Comparison of ENCODE assay signal across 21 mouse cellular contexts in genomic region chr5:124203251-124203650, GRCm38 (mm10). TPM values are rescaled to one million over a fixed set of nuclear protein-coding genes. Genes with fewer than 3 reads are reported as not detected.
DNase-seq lines count a peak whose midpoint lies in the region; ATAC-seq lines count a peak whose summit lies in the region.
"Had no signal": no experiment of that assay in that cellular context is flagged by ENCODE, and none has a peak within 500 bp of the region (broad histone marks: within the 10 kb centered on the region; RNA-seq: fewer than 3 reads in every experiment).

No protein-coding gene starts in this region.

- no peaks in the 10 kb centered on the region for H3K27me3 ChIP-seq in embryonic facial prominence, embryonic 15.5 days
- H3K27me3 ChIP-seq in embryonic facial prominence, embryonic 10.5 days (replicated peaks; ENCODE audit: low read depth, poor library complexity, severe bottlenecking), result no peaks in the 10 kb centered on the region
- H3K27me3 ChIP-seq in heart, embryonic 15.5 days, result no peaks in the 10 kb centered on the region
- no peaks in the 10 kb centered on the region for H3K27me3 ChIP-seq in kidney, embryonic 16.5 days (ENCODE audit: insufficient read depth, low read length)
- no peaks in the 10 kb centered on the region for H3K27me3 ChIP-seq in liver, embryonic 11.5 days (replicated peaks; ENCODE audit: control insufficient read depth, insufficient read depth, low read length)
- H3K27me3 ChIP-seq: forebrain, embryonic 12.5 days; hindbrain, embryonic 12.5 days; midbrain, embryonic 12.5 days had no signal

- peak overlapping the region; percentile 39; the same call in 1 of the 2 replicates for H3K27ac ChIP-seq in embryonic facial prominence, embryonic 15.5 days (replicated peaks)
- no peak overlapping the region for H3K27ac ChIP-seq in embryonic facial prominence, embryonic 10.5 days (replicated peaks)
- peak overlapping the region; percentile 59 for H3K27ac ChIP-seq in heart, embryonic 15.5 days
- peak overlapping the region; percentile 72 for H3K27ac ChIP-seq in kidney, embryonic 16.5 days (ENCODE audit: low read length)
- H3K27ac ChIP-seq in liver, embryonic 11.5 days (ENCODE audit: low read depth, low read length), result no peak overlapping the region
- H3K27ac ChIP-seq: forebrain, embryonic 12.5 days; hindbrain, embryonic 12.5 days; layer of hippocampus, adult 2 months; liver, embryonic 14.5 days; macrophage; midbrain, embryonic 12.5 days; stomach, postnatal 0 days had no signal

- intact Hi-C loops in heart, postnatal 14 days (cut with DNase I), result no loop called here

- no peaks in the 10 kb centered on the region for H3K36me3 ChIP-seq in embryonic facial prominence, embryonic 15.5 days
- no peaks in the 10 kb centered on the region for H3K36me3 ChIP-seq in embryonic facial prominence, embryonic 10.5 days (replicated peaks)
- H3K36me3 ChIP-seq in heart, embryonic 15.5 days, result no peaks in the 10 kb centered on the region
- H3K36me3 ChIP-seq in kidney, embryonic 16.5 days (ENCODE audit: insufficient read depth, low read length), result no peaks in the 10 kb centered on the region
- H3K36me3 ChIP-seq in liver, embryonic 11.5 days (ENCODE audit: control insufficient read depth, insufficient read depth, low read length), result no peaks in the 10 kb centered on the region
- H3K36me3 ChIP-seq: forebrain, embryonic 12.5 days; hindbrain, embryonic 12.5 days; midbrain, embryonic 12.5 days had no signal

- H3K9me3 ChIP-seq in embryonic facial prominence, embryonic 15.5 days (replicated peaks), result no peaks in the 10 kb centered on the region
- no peaks in the 10 kb centered on the region for H3K9me3 ChIP-seq in embryonic facial prominence, embryonic 10.5 days
- no peaks in the 10 kb centered on the region for H3K9me3 ChIP-seq in heart, embryonic 15.5 days (replicated peaks)
- no peaks in the 10 kb centered on the region for H3K9me3 ChIP-seq in kidney, embryonic 16.5 days (ENCODE audit: low read length)
- H3K9me3 ChIP-seq in liver, embryonic 11.5 days (ENCODE audit: control insufficient read depth, low read length), result no peaks in the 10 kb centered on the region
- H3K9me3 ChIP-seq: forebrain, embryonic 12.5 days; hindbrain, embryonic 12.5 days; midbrain, embryonic 12.5 days had no signal

- no peak overlapping the region for H3K4me3 ChIP-seq in embryonic facial prominence, embryonic 15.5 days (replicated peaks)
- H3K4me3 ChIP-seq in embryonic facial prominence, embryonic 10.5 days, result no peak overlapping the region
- H3K4me3 ChIP-seq in heart, embryonic 15.5 days, result no peak overlapping the region
- H3K4me3 ChIP-seq in kidney, embryonic 16.5 days (ENCODE audit: low read length), result no peak overlapping the region
- no peak overlapping the region for H3K4me3 ChIP-seq in liver, embryonic 11.5 days (ENCODE audit: low read depth, low read length)
- H3K4me3 ChIP-seq: forebrain, embryonic 12.5 days; hindbrain, embryonic 12.5 days; layer of hippocampus, adult 2 months; midbrain, embryonic 12.5 days had no signal

- H3K4me2 ChIP-seq in embryonic facial prominence, embryonic 15.5 days (replicated peaks), result no peak overlapping the region
- no peak overlapping the region for H3K4me2 ChIP-seq in heart, embryonic 15.5 days
- no peak overlapping the region for H3K4me2 ChIP-seq in kidney, embryonic 16.5 days (replicated peaks; ENCODE audit: low read depth, low read length)
- H3K4me2 ChIP-seq in liver, embryonic 11.5 days, result no peak overlapping the region; the same call in 1 of the 2 replicates
- H3K4me2 ChIP-seq: forebrain, embryonic 12.5 days; hindbrain, embryonic 12.5 days; midbrain, embryonic 12.5 days had no signal

- 83% methylated on average over 4 of the region's 4 CpGs for WGBS in embryonic facial prominence, embryonic 15.5 days
- 85% methylated on average over 4 of the region's 4 CpGs for WGBS in embryonic facial prominence, embryonic 10.5 days
- WGBS in heart, embryonic 15.5 days, result 73% methylated on average over 4 of the region's 4 CpGs
- 76% methylated on average over 4 of the region's 4 CpGs for WGBS in kidney, embryonic 16.5 days
- 79% methylated on average over 4 of the region's 4 CpGs for WGBS in liver, embryonic 11.5 days

- no peak for ATAC-seq in embryonic facial prominence, embryonic 15.5 days (ENCODE audit: insufficient number of reproducible peaks, low FRiP score, low TSS enrichment, low read depth)
- no peak for ATAC-seq in heart, embryonic 15.5 days (replicated peaks; ENCODE audit: insufficient number of reproducible peaks, insufficient read depth, low FRiP score, low read depth)
- no peak for ATAC-seq in kidney, embryonic 16.5 days (ENCODE audit: low FRiP score, low TSS enrichment)
- no peak for ATAC-seq in liver, embryonic 11.5 days (replicated peaks; ENCODE audit: low FRiP score)
- no peak for ATAC-seq in cerebellum, adult (ENCODE audit: insufficient number of reproducible peaks, low FRiP score, low TSS enrichment)
- ATAC-seq: CD4-positive, CD25-positive, alpha-beta regulatory T cell, adult 4 months had no signal

- H3K9ac ChIP-seq in embryonic facial prominence, embryonic 15.5 days, result no peak overlapping the region
- no peak overlapping the region for H3K9ac ChIP-seq in heart, embryonic 15.5 days
- H3K9ac ChIP-seq in kidney, embryonic 16.5 days (replicated peaks; ENCODE audit: low read length), result no peak overlapping the region
- H3K9ac ChIP-seq in liver, embryonic 11.5 days (ENCODE audit: low read depth, low read length), result 0 out of 2 replicates have a peak overlapping the region, but pooled peaks have one; percentile 0
- H3K9ac ChIP-seq: forebrain, embryonic 12.5 days; hindbrain, embryonic 12.5 days; liver, embryonic 14.5 days; midbrain, embryonic 12.5 days had no signal

- no peak for DNase-seq in embryonic facial prominence, embryonic 10.5 days (ENCODE audit: low spot score)
- no peak for DNase-seq in heart, postnatal 14 days
- DNase-seq in kidney, postnatal 10 days, result no peak
- DNase-seq in liver, embryonic 11.5 days (ENCODE audit: low spot score), result no peak
- DNase-seq: adrenal gland, postnatal 36 days; cerebellum, adult 9-11 months; gastrocnemius, postnatal 36 days; left cerebral cortex, postnatal 4 days; right cerebral cortex, postnatal 14 days had no signal

- H3K4me1 ChIP-seq in embryonic facial prominence, embryonic 15.5 days, result peaks cover 30% of the 10 kb centered on the region
- peaks cover 80% of the 10 kb centered on the region for H3K4me1 ChIP-seq in embryonic facial prominence, embryonic 10.5 days
- peaks cover 92% of the 10 kb centered on the region for H3K4me1 ChIP-seq in heart, embryonic 15.5 days (replicated peaks)
- peaks cover 52% of the 10 kb centered on the region for H3K4me1 ChIP-seq in kidney, embryonic 16.5 days (ENCODE audit: insufficient read depth, low read length)
- peaks cover 94% of the 10 kb centered on the region for H3K4me1 ChIP-seq in liver, embryonic 11.5 days (replicated peaks; ENCODE audit: control insufficient read depth, insufficient read depth, low read length)

RNA-seq across cellular contexts. Expression of gene Pitpnm2, which starts 46.3 kb away (rescaled TPM):
- 5.0 and 5.9 TPM in 2 replicates for polyA plus RNA-seq in embryonic facial prominence, embryonic 15.5 days (2015; fragmentation: Nextera tagmentation; extraction: Ambion mirVana)
- polyA plus RNA-seq in embryonic facial prominence, embryonic 10.5 days (2016; fragmentation: Nextera tagmentation; extraction: Ambion mirVana), result 3.2 and 4.0 TPM in 2 replicates
- 4.9 and 7.9 TPM in 2 replicates for polyA plus RNA-seq in heart, embryonic 15.5 days (2015; fragmentation: Nextera tagmentation; extraction: Ambion mirVana)
- total RNA-seq in heart, postnatal 14 days (2021), result 10 to 100 TPM; 47.9 to 52.4 TPM
- 3.9 and 4.1 TPM in 2 replicates for polyA plus RNA-seq in kidney, embryonic 16.5 days (2015; fragmentation: Nextera tagmentation; extraction: Ambion mirVana)
- 5.1 and 5.9 TPM in 2 replicates for polyA plus RNA-seq in liver, embryonic 11.5 days (2014; fragmentation: Nextera tagmentation; extraction: Ambion mirVana)

Comparison
In these comparisons a context has a peak if more than half of its experiments do, and no peak if none do; other contexts are left out.
1. H3K27ac ChIP-seq: peak in embryonic facial prominence, embryonic 15.5 days (single experiment), heart, embryonic 15.5 days (single experiment) and kidney, embryonic 16.5 days (single experiment); none in embryonic facial prominence, embryonic 10.5 days (single experiment) and liver, embryonic 11.5 days (single experiment).